Mouse (Mus musculus) naive thymus-derived CD4-positive, alpha-beta T cell, adult 5 months (primary cell): ENCODE measurements around the gene Spaca4. TPM values are rescaled to one million over a fixed set of nuclear protein-coding genes. Genes with fewer than 3 reads are reported as not detected.

Experiments used
- polyA plus RNA-seq: library from polyadenylated mRNA; unstranded; fragments of 100-300 nt; shearing (Covaris generic); gene quantifications from one replicate; pipeline ENCODE4 v1.2.1, GENCODE M21; 2017

Gene Spaca4
- not detected for polyA plus RNA-seq

GRCm38 (mm10) chr7:45725713-45726112 is at the start of gene Spaca4:
Spaca4 (minus strand) TSS chr7:45725813.

GRCm38 (mm10) chr7:45720413-45721233 is 5.0 kb downstream of the Spaca4 start, which contains the start of gene Fam83e:
Fam83e (plus strand) TSS chr7:45721212.

GRCm38 (mm10) chr7:45717918-45718297 is 7.7 kb downstream of the Spaca4 start, which contains the start of gene Sphk2:
Sphk2 (minus strand) TSS chr7:45718002.

GRCm38 (mm10) chr7:45715090-45715708 is 10.4 kb downstream of the Spaca4 start, which contains the start of gene Rpl18:
Rpl18 (plus strand) TSS chr7:45715457.

GRCm38 (mm10) chr7:45704730-45705442 is 20.7 kb downstream of the Spaca4 start, which contains the start of gene Dbp:
Dbp (plus strand) TSS chr7:45705088.

GRCm38 (mm10) chr7:45699523-45700141 is 26.0 kb downstream of the Spaca4 start, which contains the start of gene Car11:
Car11 (plus strand) TSS chr7:45699843.

GRCm38 (mm10) chr7:45693921-45694591 is 31.6 kb downstream of the Spaca4 start, which contains the start of gene Sec1:
Sec1 (minus strand) TSS chr7:45694402.

GRCm38 (mm10) chr7:45683396-45684050 is 42.1 kb downstream of the Spaca4 start, which contains the start of gene Ntn5:
Ntn5 (plus strand) TSS chr7:45684022.

Other genes with a start within 250 kb of the Spaca4 start
- gene Tulp2, start 243.9 kb downstream of the Spaca4 start, polyA plus RNA-seq: 6.5 TPM
- gene Gm45808, start 239.0 kb downstream of the Spaca4 start, polyA plus RNA-seq: not detected
- gene Dhdh, start 237.0 kb downstream of the Spaca4 start, polyA plus RNA-seq: 0.16 TPM
- 133 TPM for gene Nucb1, start 215.4 kb downstream of the Spaca4 start, polyA plus RNA-seq
- 587 TPM for gene Ppp1r15a, start 199.5 kb downstream of the Spaca4 start, polyA plus RNA-seq
- gene Plekha4, start 199.5 kb downstream of the Spaca4 start, polyA plus RNA-seq: 1.0 TPM
- gene Hsd17b14, start 170.9 kb downstream of the Spaca4 start, polyA plus RNA-seq: 0.66 TPM
- 123 TPM for gene Bcat2, start 155.7 kb downstream of the Spaca4 start, polyA plus RNA-seq
- gene Fgf21, start 110.3 kb downstream of the Spaca4 start, polyA plus RNA-seq: not detected
- gene Fut1, start 108.5 kb downstream of the Spaca4 start, polyA plus RNA-seq: not detected
- not detected for gene Izumo1, start 104.0 kb downstream of the Spaca4 start, polyA plus RNA-seq
- gene Rasip1, start 98.3 kb downstream of the Spaca4 start, polyA plus RNA-seq: 0.41 TPM
- gene Mamstr, start 85.8 kb downstream of the Spaca4 start, polyA plus RNA-seq: not detected
- gene Fut2, start 59.4 kb downstream of the Spaca4 start, polyA plus RNA-seq: not detected
- 0.26 TPM for gene Ntn5, start 41.8 kb downstream of the Spaca4 start, polyA plus RNA-seq
- 0.16 TPM for gene Sec1, start 31.4 kb downstream of the Spaca4 start, polyA plus RNA-seq
- gene Car11, start 26.0 kb downstream of the Spaca4 start, polyA plus RNA-seq: 4.5 TPM
- gene Dbp, start 20.7 kb downstream of the Spaca4 start, polyA plus RNA-seq: 15.3 TPM
- gene Rpl18, start 10.4 kb downstream of the Spaca4 start, polyA plus RNA-seq: 1,856 TPM
- 19.2 TPM for gene Sphk2, start 7.8 kb downstream of the Spaca4 start, polyA plus RNA-seq
- 0.36 TPM for gene Fam83e, start 4.6 kb downstream of the Spaca4 start, polyA plus RNA-seq
- not detected for gene Lmtk3, start 57.9 kb upstream of the Spaca4 start, polyA plus RNA-seq
- gene Sult2b1, start 58.9 kb upstream of the Spaca4 start, polyA plus RNA-seq: 4.7 TPM
- gene Cyth2, start 88.8 kb upstream of the Spaca4 start, polyA plus RNA-seq: 138 TPM
- gene Kcnj14, start 99.0 kb upstream of the Spaca4 start, polyA plus RNA-seq: 0.17 TPM
- 39.5 TPM for gene Grwd1, start 105.1 kb upstream of the Spaca4 start, polyA plus RNA-seq
- 47.7 TPM for gene Kdelr1, start 147.0 kb upstream of the Spaca4 start, polyA plus RNA-seq
- gene Grin2d, start 152.6 kb upstream of the Spaca4 start, polyA plus RNA-seq: 0.66 TPM
- not detected for gene Syngr4, start 170.9 kb upstream of the Spaca4 start, polyA plus RNA-seq
- gene Tmem143, start 171.1 kb upstream of the Spaca4 start, polyA plus RNA-seq: 3.1 TPM
- 369 TPM for gene Emp3, start 195.6 kb upstream of the Spaca4 start, polyA plus RNA-seq
- 2.1 TPM for gene Ccdc114, start 198.3 kb upstream of the Spaca4 start, polyA plus RNA-seq